Mouse (Mus musculus) natural killer cell, adult 2 months (primary cell): ENCODE results near the gene B2m.
"Not testable (repeated sequence)": the region's sequence is repeated elsewhere in the genome, so short reads cannot be mapped to it uniquely, and the experiment has no call there.

Experiments used
- DNase-seq, 2 experiments: peaks; one replicate each; pipeline ENCODE4 v3.0.0; 2022; ENCODE audit warnings: low spot score in 2 of 2

B2m gene

GRCm38 (mm10) chr2:122147508-122148241 lies at the start of gene B2m:
B2m (plus strand) TSS chr2:122147686.
- DNase-seq: peak; percentile 96 to 97

- not testable (repeated sequence) for DNase-seq
Observed at GRCm38 (mm10) chr2:122097686-122098085, 49.8 kb upstream of the B2m start.

GRCm38 (mm10) chr2:122102070-122102469 lies 45.4 kb upstream of the B2m start:
- peak; percentile 30 to 40 for DNase-seq

- no peak for DNase-seq
Observed at GRCm38 (mm10) chr2:122108101-122108500, 39.4 kb upstream of the B2m start.

- DNase-seq: no peak
Observed at GRCm38 (mm10) chr2:122109714-122110113, 37.8 kb upstream of the B2m start.

- DNase-seq: no peak
Observed at GRCm38 (mm10) chr2:122116888-122117287, 30.6 kb upstream of the B2m start.

- peak; percentile 97 to 99 for DNase-seq
Observed at GRCm38 (mm10) chr2:122117961-122118958, 29.2 kb upstream of the B2m start, which contains the start of gene Spg11. Spg11 (minus strand) TSS chr2:122118386.

GRCm38 (mm10) chr2:122125680-122126572 lies 21.6 kb upstream of the B2m start:
- DNase-seq: peak in 1 of 2 experiments; percentile 9

- DNase-seq: no peak
Observed at GRCm38 (mm10) chr2:122126765-122127347, 20.6 kb upstream of the B2m start.

GRCm38 (mm10) chr2:122127635-122128034 lies 19.9 kb upstream of the B2m start:
- DNase-seq: no peak

- no peak for DNase-seq
Observed at GRCm38 (mm10) chr2:122132078-122132477, 15.4 kb upstream of the B2m start.

GRCm38 (mm10) chr2:122132618-122133017 lies 14.9 kb upstream of the B2m start:
- DNase-seq: no peak

- peak in 1 of 2 experiments; percentile 34 for DNase-seq
Observed at GRCm38 (mm10) chr2:122137839-122138465, 9.5 kb upstream of the B2m start.

- no peak for DNase-seq
Observed at GRCm38 (mm10) chr2:122140815-122141214, 6.7 kb upstream of the B2m start.

- no peak for DNase-seq
Observed at GRCm38 (mm10) chr2:122141332-122141967, 6.0 kb upstream of the B2m start.

GRCm38 (mm10) chr2:122143111-122143510 lies 4.4 kb upstream of the B2m start:
- no peak for DNase-seq

- peak in 1 of 2 experiments; percentile 43 for DNase-seq
Observed at GRCm38 (mm10) chr2:122145756-122146155, 1.7 kb upstream of the B2m start.

GRCm38 (mm10) chr2:122146687-122147086 lies 799 bp upstream of the B2m start:
- no peak for DNase-seq

- peak; percentile 80 for DNase-seq
Observed at GRCm38 (mm10) chr2:122148242-122148917, 894 bp downstream of the B2m start.
